Mouse (Mus musculus) gastrocnemius, adult 2 months (tissue): ENCODE data around the gene Zcchc3. TPM values are rescaled to one million over a fixed set of nuclear protein-coding genes. Genes with fewer than 3 reads are reported as not detected.

Source experiments
- DNase-seq: peaks from one replicate; pipeline ENCODE4 v3.0.0; 2022
- H3K27ac ChIP-seq: fragments of 200-600 bp; 2 replicates; pipeline ENCODE4 v1.8.1; 2022; ENCODE audit warnings: mild to moderate bottlenecking
- H3K4me3 ChIP-seq: fragments of 200-600 bp; 2 replicates; pipeline ENCODE4 v1.8.1; 2022; ENCODE audit warnings: mild to moderate bottlenecking, moderate library complexity
- CTCF ChIP-seq: fragments of 200-600 bp; IDR thresholded peaks from 2 replicates; pipeline ENCODE4 v1.8.1; 2022; ENCODE audit warnings: antibody characterized with exemption, mild to moderate bottlenecking, moderate library complexity
- intact Hi-C: fragments of 180-260 bp; cut with DNase I; formaldehyde crosslinking; loops from one replicate; pipeline ENCODE4 v1.15.1; 2025
- total RNA-seq, 2 experiments: library from RNA; stranded (reverse); gene quantifications; 2 replicates each; pipeline ENCODE4 v1.2.3; 2021

Gene Zcchc3
- total RNA-seq, 2 experiments from 2014 or later: 1.1 to 1.8 TPM

GRCm38 (mm10) chr2:152427493-152427892 lies 12.7 kb upstream of the Zcchc3 start:
- Histone ChIP-seq H3K4me3 (no peak overlapping the region), H3K27ac (no peak overlapping the region)
- intact Hi-C loops: no loop called here
- no peak for DNase-seq
- no peak for TF ChIP-seq CTCF

DNA sequence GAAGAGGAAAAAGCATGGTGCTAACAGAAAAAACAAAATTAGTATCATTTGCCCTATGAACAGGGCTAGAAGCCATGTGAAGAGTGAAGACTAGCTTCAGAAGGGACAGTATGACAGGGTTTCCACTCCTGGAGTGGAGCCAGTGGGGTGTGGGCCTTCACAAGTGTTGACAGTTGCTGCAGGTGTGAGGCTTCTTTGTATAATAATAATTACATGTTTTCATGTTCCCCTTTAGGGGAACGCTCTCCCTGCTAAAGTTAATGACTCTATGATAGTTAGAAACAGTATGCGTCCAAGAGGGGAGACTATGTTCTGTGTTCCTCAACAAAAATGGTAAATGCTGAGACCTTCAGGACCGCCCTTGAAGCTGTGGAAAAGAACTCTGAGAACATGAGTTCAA lies 959 bp upstream of the Zcchc3 start:
- Histone ChIP-seq H3K27ac (no peak overlapping the region; the same call in 1 of the 2 replicates), H3K4me3 (no peak overlapping the region)
- intact Hi-C loops: no loop called here
- no peak for TF ChIP-seq CTCF
- DNase-seq: no peak

DNA sequence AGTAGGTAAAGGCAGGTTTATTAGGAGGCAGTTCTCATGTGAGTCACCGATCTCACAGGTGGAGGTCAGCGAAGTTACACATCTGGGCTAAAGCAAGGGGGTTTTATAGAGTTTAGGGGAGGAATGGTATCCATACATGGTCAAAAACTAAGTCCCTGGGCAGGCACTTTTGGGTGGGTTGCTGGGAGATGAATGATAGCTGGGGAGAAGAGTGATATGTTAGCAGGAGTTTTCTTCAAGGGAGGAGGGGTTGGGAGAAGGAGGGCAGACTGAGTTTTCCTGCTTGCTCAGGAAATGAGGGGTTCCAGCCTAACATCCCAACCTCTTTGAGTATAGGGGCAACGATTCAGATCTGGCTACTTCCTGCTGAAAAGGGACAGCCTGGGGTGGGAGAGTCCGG lies 460 bp upstream of the Zcchc3 start, which contains the start of gene 6820408C15Rik:
TSS of gene 6820408C15Rik (plus strand) at position 301 of the 400 bp plus-strand sequence.
- Histone ChIP-seq H3K27ac (peak within 1 kb of the TSS; percentile 88), H3K4me3 (peak within 1 kb of the TSS; percentile 85)
- no peak for DNase-seq
- intact Hi-C loops: no loop called here
- TF ChIP-seq CTCF: no peak

DNA sequence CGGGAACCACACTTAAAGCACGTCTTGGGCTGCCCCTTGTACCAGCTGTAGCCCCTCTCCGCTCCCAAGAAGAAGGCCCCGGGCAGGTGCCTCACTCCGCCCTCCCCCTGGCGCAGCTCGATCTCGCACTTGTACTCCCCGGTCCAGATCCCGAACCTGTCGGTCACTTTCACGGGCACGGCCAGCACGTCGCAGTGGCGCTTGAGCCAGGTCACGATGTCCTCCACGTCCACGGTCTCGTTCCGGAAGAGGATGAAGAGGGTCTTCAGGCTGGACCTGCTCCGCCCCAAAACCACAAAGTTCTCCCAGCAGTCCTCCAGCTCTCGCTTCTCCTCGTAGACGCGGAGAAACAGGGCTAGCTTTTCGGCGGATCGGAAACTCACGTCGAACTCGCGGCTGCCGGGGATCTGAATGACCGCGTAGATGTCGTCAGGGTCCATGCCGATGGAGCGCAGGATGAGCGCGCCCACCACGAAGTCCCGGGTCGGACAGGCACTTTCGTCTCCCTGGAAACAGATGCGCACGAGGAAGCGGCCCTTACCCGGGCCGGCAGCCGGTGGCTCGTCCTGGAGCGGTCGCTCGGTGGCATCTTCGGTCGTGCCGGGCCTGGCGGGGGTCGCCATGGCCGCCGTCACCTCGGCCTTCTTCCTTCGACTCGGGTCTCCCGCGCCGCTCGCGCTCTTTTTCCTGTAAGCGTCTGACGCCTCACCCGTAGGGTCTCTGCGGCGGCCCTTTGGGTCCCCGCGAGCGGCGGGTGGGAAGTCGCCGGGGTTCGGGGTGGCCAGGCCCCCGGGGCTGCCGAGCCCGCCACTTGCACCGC lies 852 bp downstream of the Zcchc3 start:
- intact Hi-C loops: no loop called here
- DNase-seq: no peak
- peak overlapping the region; percentile 85 for H3K4me3 ChIP-seq
- TF ChIP-seq CTCF: no peak
- peak overlapping the region; percentile 88 for H3K27ac ChIP-seq

GRCm38 (mm10) chr2:152413158-152413764 lies 1.6 kb downstream of the Zcchc3 start:
- DNase-seq: no peak
- no peak for TF ChIP-seq CTCF
- intact Hi-C loops: no loop called here
- Histone ChIP-seq H3K27ac (peak overlapping the region; percentile 88), H3K4me3 (peak overlapping the region; percentile 85)

GRCm38 (mm10) chr2:152412526-152413157 lies 2.2 kb downstream of the Zcchc3 start:
- Histone ChIP-seq H3K27ac (no peak overlapping the region), H3K4me3 (peak overlapping the region; percentile 85)
- no peak for DNase-seq
- intact Hi-C loops: no loop called here
- TF ChIP-seq CTCF: no peak

- H3K4me3 ChIP-seq: peak overlapping the region; percentile 49
- TF ChIP-seq CTCF: no peak
- no peak for DNase-seq
- intact Hi-C loops: no loop called here
- peak overlapping the region; percentile 68; the same call in 1 of the 2 replicates for H3K27ac ChIP-seq
Observed at GRCm38 (mm10) chr2:152411471-152411870, 3.4 kb downstream of the Zcchc3 start.

DNA sequence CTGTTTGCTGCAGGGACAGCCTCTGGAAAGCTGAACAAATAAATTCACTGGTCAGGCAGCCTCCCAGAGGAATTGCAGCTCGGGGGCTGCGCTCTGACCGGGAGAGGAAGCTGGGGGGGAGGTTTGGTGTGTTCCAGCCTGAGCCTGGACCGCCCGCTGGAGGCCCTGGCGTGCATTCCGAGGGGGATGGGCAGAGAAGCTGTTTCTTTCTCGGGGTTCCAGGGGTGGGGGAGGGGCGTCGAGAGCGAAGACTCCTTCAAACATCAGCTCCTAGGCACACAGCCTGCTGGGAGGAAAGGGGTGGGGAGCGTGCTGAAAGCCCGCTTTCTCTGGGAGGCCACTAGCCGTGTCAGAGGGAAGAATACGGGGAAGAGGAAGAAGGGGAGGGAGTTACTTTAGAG lies 3.9 kb downstream of the Zcchc3 start:
- Histone ChIP-seq H3K27ac (peak overlapping the region; percentile 68), H3K4me3 (peak overlapping the region; percentile 49)
- intact Hi-C loops: no loop called here
- no peak for TF ChIP-seq CTCF
- peak; percentile 70 for DNase-seq

DNA sequence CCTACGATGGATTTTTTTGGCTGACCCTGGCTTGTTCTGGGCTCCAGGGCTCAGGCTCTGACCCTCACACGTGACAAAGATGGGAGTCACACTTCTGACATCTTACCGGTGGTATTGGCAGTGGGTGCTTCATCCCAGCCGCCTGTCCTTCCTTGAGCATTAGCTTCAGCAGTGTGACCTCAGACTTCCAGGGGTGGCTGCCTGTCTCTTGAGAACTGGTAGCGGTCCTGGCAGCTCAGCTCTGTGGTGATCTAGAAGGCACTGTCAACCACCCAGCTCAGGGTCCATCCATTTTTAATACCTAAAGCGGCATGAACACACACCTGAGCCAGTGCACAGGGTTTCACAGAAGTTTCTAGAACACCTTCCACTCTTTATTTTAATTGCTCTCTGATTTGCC lies 5.0 kb downstream of the Zcchc3 start:
- no peak overlapping the region for H3K27ac ChIP-seq
- intact Hi-C loops: no loop called here
- no peak for DNase-seq
- TF ChIP-seq CTCF: no peak
- H3K4me3 ChIP-seq: no peak overlapping the region

GRCm38 (mm10) chr2:152406126-152406525 lies 8.7 kb downstream of the Zcchc3 start:
- DNase-seq: peak; percentile 95
- intact Hi-C loops: no loop called here
- Histone ChIP-seq H3K27ac (no peak overlapping the region; the same call in 1 of the 2 replicates), H3K4me3 (peak overlapping the region; percentile 68)
- TF ChIP-seq CTCF: no peak

DNA sequence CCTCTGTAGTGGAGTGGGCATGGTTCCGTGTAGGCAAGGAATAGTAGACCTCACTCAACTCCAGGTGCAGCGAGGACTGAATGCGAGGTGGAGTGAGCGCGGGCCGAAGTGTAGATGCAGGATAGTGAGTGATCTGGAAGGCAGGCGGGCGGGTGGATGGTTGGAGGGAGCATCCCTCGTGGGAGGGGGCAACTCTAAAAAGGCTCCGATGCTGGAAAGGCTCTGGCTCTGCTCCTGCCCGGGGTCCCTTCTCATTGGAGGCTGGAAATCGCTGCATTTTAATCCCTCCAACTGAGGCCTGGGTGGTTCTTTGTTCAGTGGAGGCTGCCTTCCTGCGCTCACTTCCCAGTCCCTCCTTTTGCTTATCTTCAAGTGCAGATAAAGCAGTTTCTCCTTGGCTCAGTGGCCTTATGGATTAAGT lies 15.7 kb downstream of the Zcchc3 start:
- no peak for TF ChIP-seq CTCF
- no peak for DNase-seq
- peak overlapping the region; percentile 46; the same call in 1 of the 2 replicates for H3K27ac ChIP-seq
- intact Hi-C loops: no loop called here
- peak overlapping the region; percentile 86 for H3K4me3 ChIP-seq

DNA sequence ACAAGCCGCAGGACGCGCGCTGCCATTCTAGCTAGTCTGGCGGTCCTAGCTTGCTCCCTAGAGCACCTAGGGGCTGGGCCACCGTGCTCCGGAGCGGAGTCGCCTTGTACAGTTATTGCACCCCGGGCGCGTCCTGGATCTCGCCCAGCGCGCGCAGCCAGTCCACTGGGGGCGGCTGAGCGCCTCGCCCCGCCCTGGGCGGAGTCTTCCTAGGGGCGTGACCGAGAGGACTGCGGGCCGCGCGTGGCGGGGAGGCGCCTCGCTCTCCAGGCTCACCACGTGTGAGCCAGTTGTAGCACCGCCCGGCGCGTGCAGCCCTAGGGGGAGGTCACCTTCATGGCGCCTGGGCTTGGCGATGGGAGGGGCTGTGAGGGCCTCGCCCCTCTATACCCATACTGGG lies 16.1 kb downstream of the Zcchc3 start:
- TF ChIP-seq CTCF: no peak; the same call in 1 of the 2 replicates
- H3K27ac ChIP-seq: peak overlapping the region; percentile 82
- intact Hi-C loops: no loop called here
- H3K4me3 ChIP-seq: peak overlapping the region; percentile 86
- peak; percentile 95 for DNase-seq
